Mouse (Mus musculus): Measurements from ENCODE around the gene Fbxo24.

DNA sequence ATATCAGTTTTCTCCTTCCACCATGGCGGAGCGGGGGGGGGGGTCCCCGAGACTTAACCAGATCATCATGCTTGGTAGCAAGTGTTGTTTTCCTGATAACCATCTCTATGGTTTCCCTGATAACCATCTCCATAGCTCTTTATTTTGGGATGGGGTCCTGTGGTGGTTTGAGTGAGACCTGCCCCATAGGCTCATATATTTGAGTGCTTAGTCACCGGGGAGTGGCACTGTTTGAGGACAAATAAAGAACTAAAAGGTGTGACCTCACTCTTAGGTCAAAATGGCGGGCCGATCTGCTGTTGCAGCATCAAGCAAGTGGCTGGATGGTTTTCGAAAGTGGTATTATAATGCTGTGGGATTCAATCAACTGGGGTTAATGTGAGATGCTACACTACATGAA lies 13.5 kb downstream of the Fbxo24 start:
- TF ChIP-seq POLR2A (IDR thresholded peaks at IDR 0.05; ENCODE audit: extremely low read depth, insufficient read depth, low read length) (no peak), CTCF (IDR thresholded peaks at IDR 0.05; ENCODE audit: low read depth, low read length) (no peak)
